Mouse (Mus musculus): ENCODE measurements at regions not wholly inside any gene's neighbourhood (a gene's known extent, or its start where the extent isn't known, plus 50 kb on each side); places are given as distances from the start of the nearest gene placed in this dataset.

DNA sequence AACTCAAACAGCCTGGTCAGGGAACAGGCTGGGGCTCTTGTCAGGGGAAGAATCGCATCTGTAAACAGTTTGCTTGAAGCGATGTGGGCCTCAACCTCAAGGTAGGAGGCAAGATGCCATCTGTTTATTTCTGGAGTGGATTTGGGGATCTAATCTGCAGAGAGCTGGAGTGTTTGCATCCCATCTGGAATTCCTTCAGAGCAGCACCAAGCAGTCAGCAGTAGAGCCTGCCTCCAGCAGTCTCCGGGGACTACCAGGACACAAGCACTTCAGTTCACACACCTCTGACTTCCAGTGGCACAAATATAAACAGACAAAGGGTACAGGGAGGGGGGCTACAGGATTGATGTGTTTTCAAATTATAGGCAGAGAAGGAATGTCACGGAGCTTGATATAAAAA lies 262.8 kb upstream of the Fermt1 start:
- TF ChIP-seq POLR2A (IDR thresholded peaks at IDR 0.05; ENCODE audit: extremely low read depth, insufficient read depth, low read length): no peak
- no peak for TF ChIP-seq CTCF (IDR thresholded peaks at IDR 0.05; ENCODE audit: low read depth, low read length)
